Mouse (Mus musculus) 3134 (cell line): ENCODE measurements at regions not wholly inside any gene's neighbourhood (a gene's known extent, or its start where the extent isn't known, plus 50 kb on each side); places are given as distances from the start of the nearest gene placed in this dataset.

Experiments used
- DNase-seq: peaks from one replicate; pipeline ENCODE4 v3.0.0-alpha.2; 2011; ENCODE audit warnings: low spot score; ENCODE audit not compliant: insufficient read length; ENCODE audit errors: extremely low read depth

DNA sequence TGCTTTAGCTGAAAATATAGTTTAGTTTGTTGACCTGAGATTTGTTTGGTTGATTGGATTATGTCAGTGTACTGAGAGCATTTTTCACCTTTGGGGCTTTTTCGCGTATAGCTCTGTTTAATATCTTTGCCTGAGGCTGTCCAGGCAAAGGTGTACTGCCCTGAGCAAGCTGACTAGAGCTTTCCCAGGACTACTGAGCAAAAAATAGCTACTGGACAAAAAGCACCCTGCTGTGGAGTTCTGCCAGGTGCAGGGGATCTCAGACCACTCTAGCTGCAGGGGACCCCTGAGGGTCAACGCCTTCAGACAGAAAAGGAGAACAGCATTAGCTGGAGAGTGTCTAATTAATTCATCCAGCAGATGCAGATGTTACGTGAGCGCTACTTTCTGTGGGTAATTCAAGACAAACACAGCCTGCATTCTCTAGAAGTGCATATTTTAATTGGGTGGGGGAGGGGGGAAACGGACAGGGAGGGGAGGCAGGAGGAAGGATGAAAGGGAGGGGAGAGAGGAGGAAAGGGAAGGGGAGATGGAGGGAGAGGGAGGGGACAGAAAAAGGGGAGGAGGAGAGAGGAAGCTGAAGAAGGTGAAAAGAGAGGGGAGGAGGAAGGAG is 61.7 kb downstream of the Thnsl1 start:
- no peak for DNase-seq

DNA sequence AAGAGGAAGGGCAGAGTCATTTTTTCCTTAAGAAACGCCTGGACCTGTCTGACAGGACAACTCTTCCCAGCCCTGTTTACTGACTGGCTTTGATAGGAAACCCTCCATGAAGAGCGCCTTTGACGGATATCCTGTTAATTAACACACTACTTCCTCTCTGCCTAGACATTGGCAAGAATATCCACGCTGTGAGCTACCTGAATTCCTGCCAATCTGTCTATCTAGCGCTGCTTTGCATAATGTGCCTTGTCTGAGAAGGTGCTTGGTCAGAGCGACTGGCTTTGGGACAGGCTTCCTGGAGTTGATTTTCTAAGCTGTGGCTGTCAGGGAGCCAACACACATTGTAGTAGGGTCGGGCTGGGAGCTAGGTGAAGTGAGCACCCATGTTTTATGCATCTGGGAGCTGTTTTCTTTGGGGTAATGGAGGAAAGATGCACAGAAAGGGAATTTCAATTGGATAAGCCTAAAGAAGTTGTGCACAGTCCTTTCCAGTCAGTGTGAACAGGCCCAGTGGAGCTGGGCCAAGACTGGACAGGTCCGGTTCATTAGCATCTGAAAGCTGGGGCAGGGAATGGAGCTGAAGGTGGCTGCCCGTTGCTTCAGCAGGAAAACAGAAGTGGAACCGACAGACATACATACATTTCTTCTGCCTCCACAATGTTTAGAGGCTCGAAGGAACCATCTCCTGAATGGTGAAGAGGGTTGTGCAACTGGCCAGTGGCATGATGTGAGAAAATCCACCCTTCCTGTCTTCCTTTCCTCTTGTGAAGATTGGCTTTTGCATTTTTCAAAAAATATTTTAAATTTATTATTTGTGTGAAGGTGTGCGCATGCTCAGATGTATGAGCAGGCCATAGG is 64.7 kb downstream of the Thnsl1 start:
- DNase-seq = no peak

DNA sequence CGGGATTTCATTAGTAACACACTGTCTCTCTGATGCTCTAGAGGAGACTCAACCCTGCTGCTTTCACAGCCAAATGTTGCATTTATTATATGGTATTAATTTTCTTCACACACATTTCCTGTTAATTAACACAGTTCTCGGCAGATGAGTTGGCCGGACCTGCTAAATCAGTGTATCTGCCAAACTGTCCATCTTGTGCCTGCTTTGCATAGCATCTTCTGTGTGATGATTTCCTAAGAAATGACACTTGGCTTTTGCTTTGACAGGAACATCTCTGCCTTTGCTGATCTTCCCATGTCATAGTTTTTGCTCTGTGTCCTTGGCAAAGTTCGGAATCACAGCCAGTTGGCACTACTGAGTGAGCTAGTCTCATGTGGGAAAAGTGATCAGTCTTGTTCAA is 67.9 kb downstream of the Thnsl1 start:
- no peak for DNase-seq

DNA sequence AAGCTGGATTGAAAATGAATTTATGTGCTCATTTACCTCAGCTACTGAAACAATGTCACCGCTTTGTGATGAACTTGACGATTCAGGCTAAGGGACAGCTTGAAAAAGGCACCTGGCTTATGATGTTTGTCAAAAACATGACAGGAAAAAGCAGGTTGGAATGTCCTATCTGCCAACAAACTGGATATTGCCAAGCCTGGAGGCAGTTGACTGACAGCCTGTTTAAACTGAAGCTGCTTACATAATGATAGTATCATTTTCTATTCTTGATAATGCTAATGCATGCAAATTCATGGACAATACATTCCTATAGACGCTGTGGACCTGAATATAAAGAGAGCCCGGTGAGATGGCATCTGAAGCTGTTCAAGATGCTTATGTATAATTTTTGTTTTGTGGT is 69.8 kb downstream of the Thnsl1 start:
- no peak for DNase-seq

DNA sequence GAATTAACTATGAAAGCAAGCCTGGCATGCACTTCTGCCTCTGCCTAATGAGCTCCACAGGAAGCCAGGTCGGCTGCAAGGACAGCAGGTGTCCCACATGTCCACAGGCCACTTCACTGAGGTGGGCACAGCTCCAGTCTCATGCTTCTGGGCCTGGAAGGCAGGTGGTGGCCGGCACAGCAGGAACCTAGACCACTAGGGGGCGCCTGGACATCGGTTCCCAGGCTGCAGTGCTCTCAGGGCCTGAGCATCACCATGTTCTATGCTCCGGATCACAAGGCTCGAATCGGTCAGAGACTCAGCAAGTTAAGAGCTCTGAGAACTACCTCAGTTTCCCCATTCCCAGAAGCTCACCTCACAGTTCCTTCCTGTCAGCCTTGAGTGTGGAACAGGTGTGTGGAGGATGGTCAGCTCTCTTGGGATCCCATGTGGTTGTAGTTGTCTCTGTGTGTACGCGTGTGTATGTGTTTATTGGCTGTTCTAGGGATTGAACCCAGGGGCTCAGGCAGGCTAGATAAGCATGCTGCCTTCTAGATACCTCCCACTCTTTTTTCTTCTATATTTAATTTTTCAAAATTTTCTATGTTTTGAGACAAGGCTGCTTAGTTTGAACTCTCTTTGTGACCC is 75.4 kb downstream of the Thnsl1 start:
- DNase-seq = peak; percentile 30

DNA sequence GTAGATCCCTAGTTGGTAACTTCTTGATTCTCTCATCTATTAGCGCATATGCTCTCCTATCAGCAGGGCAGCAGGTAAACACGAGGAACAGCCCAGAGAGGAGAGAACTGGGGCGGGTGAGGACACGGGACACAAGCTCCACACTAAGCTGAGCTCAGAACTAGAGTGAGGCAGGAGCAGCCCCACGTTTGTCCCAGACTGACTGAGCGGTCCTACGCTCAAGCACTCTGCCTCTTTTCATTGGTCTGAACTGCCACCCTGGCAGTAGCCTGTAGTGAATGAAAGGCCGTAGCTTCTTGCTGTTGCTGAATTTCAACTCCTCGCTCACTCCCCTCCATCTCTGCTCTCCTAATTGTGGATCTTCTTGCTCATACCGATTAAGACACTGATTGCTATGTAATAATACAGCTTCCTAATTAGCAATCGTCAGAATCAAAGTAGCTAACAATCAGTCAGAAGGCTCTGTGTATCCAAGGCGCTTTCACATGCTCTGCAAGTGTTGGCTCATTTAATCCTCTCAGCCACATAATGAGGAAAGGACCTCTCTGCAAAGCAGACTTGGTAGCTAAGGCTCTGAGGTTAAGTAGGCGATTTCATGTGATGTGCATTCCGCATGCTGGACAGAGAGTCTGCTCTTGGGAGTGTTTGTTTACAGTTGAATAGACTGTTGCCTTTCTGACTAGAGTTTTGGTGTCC is 77.1 kb downstream of the Thnsl1 start:
- DNase-seq = no peak

DNA sequence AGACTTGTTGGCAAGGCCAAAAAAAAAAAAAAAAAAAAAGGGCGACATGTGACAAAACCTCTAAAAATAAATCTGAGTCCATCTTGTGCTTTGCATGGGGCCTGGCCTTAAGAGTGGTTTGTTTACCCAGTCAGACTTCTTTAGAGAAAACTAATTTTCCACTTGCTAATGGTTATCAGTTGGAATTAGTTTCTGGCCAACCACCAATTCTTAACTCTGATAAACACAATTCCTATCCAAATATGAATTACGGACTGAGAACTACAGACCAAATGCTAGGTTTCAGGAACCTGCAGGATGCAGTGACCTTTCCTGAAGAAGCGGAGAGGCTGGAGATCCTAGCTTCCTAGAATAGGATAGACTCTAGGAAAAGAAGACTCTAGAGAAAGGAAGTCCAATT is 79.4 kb downstream of the Thnsl1 start:
- no peak for DNase-seq

DNA sequence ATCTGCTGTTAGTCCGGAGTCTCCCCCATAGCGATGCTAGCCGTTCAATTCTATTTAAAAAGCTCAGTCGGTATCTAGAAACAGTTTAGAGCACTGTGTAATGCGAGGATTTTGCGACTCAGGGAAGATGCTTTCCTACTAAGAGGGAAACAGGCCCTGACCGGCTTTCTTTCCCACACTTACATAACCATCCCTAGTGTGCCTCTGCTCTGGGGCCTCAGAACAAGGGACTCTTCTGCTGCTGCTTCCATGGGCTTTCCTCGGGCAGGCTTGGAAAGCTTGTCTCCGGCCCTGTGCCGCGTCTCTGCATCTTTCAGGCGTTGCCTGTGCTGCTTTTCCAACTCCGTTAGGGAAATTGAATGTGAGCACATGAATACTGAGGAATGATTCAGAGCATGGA is 79.6 kb upstream of the Gpr158 start:
- DNase-seq = no peak

DNA sequence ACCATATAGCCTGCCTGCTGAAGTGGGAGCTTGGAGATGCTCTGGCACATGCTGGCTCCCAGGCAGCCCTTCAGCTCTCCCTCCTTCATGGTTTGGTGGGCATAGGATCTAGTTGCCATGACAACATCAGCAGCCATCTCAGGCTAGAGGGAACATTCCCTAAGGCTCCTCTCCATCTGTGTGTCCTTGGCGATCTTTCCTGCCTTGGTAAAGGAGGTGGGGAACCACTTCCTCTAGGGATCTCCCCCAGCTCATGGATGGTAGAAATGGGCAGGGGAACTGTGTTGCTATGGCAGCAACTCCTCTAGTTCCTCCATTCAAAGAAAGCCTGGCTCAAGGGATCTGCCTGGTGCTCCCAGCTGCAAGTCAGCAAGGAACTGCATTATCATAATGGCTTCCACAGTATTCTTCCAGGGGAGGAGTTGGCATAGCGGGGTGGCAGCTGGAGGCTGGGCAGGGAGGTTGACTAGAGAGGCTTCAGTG is 74.6 kb upstream of the Gpr158 start:
- no peak for DNase-seq

DNA sequence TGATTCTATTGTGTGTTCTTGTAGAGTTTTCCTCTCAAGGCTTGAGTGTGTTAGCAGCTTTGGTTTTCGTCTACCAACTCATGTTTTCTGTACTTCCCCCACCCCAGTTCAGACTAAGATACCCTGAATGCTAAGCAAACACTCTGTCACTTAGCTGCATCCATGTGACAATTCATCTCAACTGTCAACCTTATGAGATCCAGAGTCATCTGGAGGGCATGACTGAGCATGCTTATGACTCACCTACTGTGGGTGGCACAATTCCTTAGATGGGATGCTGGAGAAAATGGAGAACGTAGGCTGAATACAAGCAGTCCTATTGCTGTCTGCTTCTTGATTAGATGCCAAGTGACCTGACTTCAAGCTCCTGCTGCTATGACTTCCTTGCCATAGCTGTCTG is 73.3 kb upstream of the Gpr158 start:
- DNase-seq = no peak

DNA sequence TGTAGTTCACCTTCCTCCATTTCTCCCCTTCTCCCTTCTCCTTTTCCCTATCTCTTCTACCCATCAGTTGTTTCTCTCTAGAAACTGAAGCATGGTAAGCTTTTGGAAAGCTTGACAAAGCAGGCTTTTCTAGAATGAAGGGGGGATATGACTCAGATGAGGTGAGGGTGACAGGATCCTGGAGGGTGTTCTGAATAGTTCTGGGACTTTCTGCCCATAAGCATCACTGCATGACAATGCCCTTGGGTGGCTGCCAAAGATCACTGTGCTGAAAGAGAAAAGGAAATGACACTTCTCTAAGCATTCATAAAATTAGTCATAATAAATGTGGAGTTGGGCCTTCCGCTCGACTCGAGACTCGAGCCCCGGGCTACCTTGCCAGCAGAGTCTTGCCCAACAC is 67.7 kb upstream of the Gpr158 start:
- DNase-seq = peak; percentile 32
